Mouse (Mus musculus): ENCODE results near the gene Fxyd5. TPM values are rescaled to one million over a fixed set of nuclear protein-coding genes. Genes with fewer than 3 reads are reported as not detected.

Gene Fxyd5
- polyA plus RNA-seq, 2 experiments, result 10.1 to 20.4 TPM

DNA sequence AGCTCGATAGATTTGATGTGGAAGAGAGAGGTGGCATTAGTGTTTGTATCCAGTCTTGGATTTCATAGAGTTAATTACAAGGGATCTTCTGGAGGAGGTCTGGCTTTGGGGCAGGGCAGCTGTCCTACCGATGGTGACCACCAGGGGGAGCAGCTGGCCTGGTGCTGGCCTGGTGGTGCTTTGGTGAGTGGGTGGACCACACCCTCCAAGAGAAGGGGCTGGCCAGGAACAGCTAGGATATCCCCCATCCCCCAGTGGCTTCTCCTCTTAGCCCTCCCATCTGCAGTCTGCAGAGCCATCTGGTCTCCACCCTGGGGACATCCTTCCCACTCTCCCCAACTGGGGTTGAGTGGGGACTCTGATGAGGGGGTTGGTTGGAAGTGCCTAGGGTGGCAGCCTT lies 16.8 kb upstream of the Fxyd5 start, which contains the start of gene Lgi4:
Lgi4 (plus strand) TSS at position 235 of the 400 bp plus-strand sequence.
- Histone ChIP-seq H3K27me3 (ENCODE audit: control insufficient read depth, insufficient read depth, low read length) (no peaks in the 10 kb centered on the region), H3K9ac (replicated peaks) (no peak within 1 kb of the TSS), H3K36me3 (replicated peaks; ENCODE audit: control insufficient read depth, insufficient read depth, low read depth) (no peaks in the 10 kb centered on the region), H3K9me3 (ENCODE audit: control insufficient read depth, low read length) (no peaks in the 10 kb centered on the region), H3K27ac (no peak within 1 kb of the TSS), H3K4me1 (replicated peaks; ENCODE audit: control insufficient read depth in 2 of 2, insufficient read depth in 2 of 2, low read length in 1 of 2) (peaks cover 0 to 7% of the 10 kb centered on the region in 2 experiments; a peak in 1 of 4 replicates), H3K4me2 (ENCODE audit: low read depth) (no peak within 1 kb of the TSS), H3K4me3 (ENCODE audit: insufficient read depth in 1 of 2, low read depth in 2 of 2, low read length in 2 of 2) (no peak within 1 kb of the TSS)
- ATAC-seq (ENCODE audit: insufficient read depth) (0 out of 2 replicates have a peak, but pooled peaks have one; percentile 8), DNase-seq (ENCODE audit: low read depth in 3 of 3, low spot score in 3 of 3) (no peak)
- WGBS (ENCODE audit: insufficient replicate concordance), result 0% methylated on average over 2 of the region's 2 CpGs
- TF ChIP-seq CTCF (IDR thresholded peaks at IDR 0.05; ENCODE audit: low read depth), result peak; percentile 97
- TF ChIP-seq EP300 (IDR thresholded peaks at IDR 0.05; ENCODE audit: low read depth), result no peak

- no peak overlapping the region for H3K9ac ChIP-seq (replicated peaks)
- H3K4me3 ChIP-seq (ENCODE audit: insufficient read depth in 1 of 2, low read depth in 2 of 2, low read length in 2 of 2), result no peak overlapping the region
- TF ChIP-seq CTCF (IDR thresholded peaks at IDR 0.05; ENCODE audit: low read depth) (no peak), EP300 (IDR thresholded peaks at IDR 0.05; ENCODE audit: low read depth) (no peak)
- no peaks in the 10 kb centered on the region for H3K9me3 ChIP-seq (ENCODE audit: control insufficient read depth, low read length)
- peaks cover 0 to 7% of the 10 kb centered on the region in 2 experiments; a peak in 1 of 4 replicates for H3K4me1 ChIP-seq (replicated peaks; ENCODE audit: control insufficient read depth in 2 of 2, insufficient read depth in 2 of 2, low read length in 1 of 2)
- H3K4me2 ChIP-seq (ENCODE audit: low read depth), result no peak overlapping the region
- WGBS (ENCODE audit: insufficient replicate concordance), result 62% methylated on average over 6 of the region's 6 CpGs
- H3K36me3 ChIP-seq (replicated peaks; ENCODE audit: control insufficient read depth, insufficient read depth, low read depth), result no peaks in the 10 kb centered on the region
- DNase-seq (ENCODE audit: low read depth in 3 of 3, low spot score in 3 of 3) (no peak), ATAC-seq (ENCODE audit: insufficient read depth) (no peak)
- peaks cover 2% of the 10 kb centered on the region for H3K27me3 ChIP-seq (ENCODE audit: control insufficient read depth, insufficient read depth, low read length)
- no peak overlapping the region for H3K27ac ChIP-seq
Observed at GRCm38 (mm10) chr7:31058211-31058610, 15.9 kb upstream of the Fxyd5 start.

DNA sequence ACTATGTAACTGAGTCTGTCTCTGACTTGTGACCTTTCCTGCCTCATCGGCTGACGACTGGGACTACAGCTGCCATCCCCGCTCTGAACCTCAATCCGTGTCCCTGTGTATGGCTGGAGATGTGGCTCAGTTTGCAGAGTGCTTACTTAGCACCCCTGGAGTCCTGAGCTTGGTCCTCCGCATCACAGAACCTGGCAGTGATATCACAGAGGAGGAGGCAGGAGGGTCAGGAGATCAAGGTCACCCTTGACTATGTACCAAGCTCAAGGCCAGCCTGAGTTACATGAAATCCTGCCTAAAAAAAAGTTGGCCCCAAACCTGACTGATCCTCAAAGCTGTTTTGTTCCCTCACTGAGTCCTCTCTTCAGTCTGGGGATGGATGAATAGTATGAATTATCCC lies 15.4 kb upstream of the Fxyd5 start:
- Histone ChIP-seq H3K9ac (replicated peaks) (no peak overlapping the region), H3K9me3 (ENCODE audit: control insufficient read depth, low read length) (no peaks in the 10 kb centered on the region), H3K27ac (no peak overlapping the region), H3K4me2 (ENCODE audit: low read depth) (no peak overlapping the region), H3K4me3 (ENCODE audit: insufficient read depth in 1 of 2, low read depth in 2 of 2, low read length in 2 of 2) (no peak overlapping the region), H3K4me1 (replicated peaks; ENCODE audit: control insufficient read depth in 2 of 2, insufficient read depth in 2 of 2, low read length in 1 of 2) (peaks cover 0 to 7% of the 10 kb centered on the region in 2 experiments; a peak in 1 of 4 replicates), H3K27me3 (ENCODE audit: control insufficient read depth, insufficient read depth, low read length) (peaks cover 6% of the 10 kb centered on the region), H3K36me3 (replicated peaks; ENCODE audit: control insufficient read depth, insufficient read depth, low read depth) (no peaks in the 10 kb centered on the region)
- DNase-seq (ENCODE audit: low read depth in 3 of 3, low spot score in 3 of 3), result no peak
- 50% methylated on average over 5 of the region's 5 CpGs for WGBS (ENCODE audit: insufficient replicate concordance)
- ATAC-seq (ENCODE audit: insufficient read depth), result no peak
- TF ChIP-seq CTCF (IDR thresholded peaks at IDR 0.05; ENCODE audit: low read depth) (no peak), EP300 (IDR thresholded peaks at IDR 0.05; ENCODE audit: low read depth) (no peak)

GRCm38 (mm10) chr7:31057071-31057470 lies 14.8 kb upstream of the Fxyd5 start, which contains the start of gene Fxyd1:
TSS of gene Fxyd1 (minus strand) at chr7:31057199.
- Histone ChIP-seq H3K4me2 (ENCODE audit: low read depth) (no peak within 1 kb of the TSS), H3K4me3 (ENCODE audit: insufficient read depth in 1 of 2, low read depth in 2 of 2, low read length in 2 of 2) (no peak within 1 kb of the TSS), H3K9me3 (ENCODE audit: control insufficient read depth, low read length) (no peaks in the 10 kb centered on the region), H3K9ac (replicated peaks) (no peak within 1 kb of the TSS), H3K27ac (no peak within 1 kb of the TSS), H3K27me3 (ENCODE audit: control insufficient read depth, insufficient read depth, low read length) (peaks cover 12% of the 10 kb centered on the region), H3K36me3 (replicated peaks; ENCODE audit: control insufficient read depth, insufficient read depth, low read depth) (no peaks in the 10 kb centered on the region), H3K4me1 (replicated peaks; ENCODE audit: control insufficient read depth in 2 of 2, insufficient read depth in 2 of 2, low read length in 1 of 2) (peaks cover 0 to 7% of the 10 kb centered on the region in 2 experiments; a peak in 1 of 4 replicates)
- DNase-seq (ENCODE audit: low read depth in 3 of 3, low spot score in 3 of 3) (no peak), ATAC-seq (ENCODE audit: insufficient read depth) (no peak)
- WGBS (ENCODE audit: insufficient replicate concordance), result 53% methylated on average over 2 of the region's 2 CpGs
- TF ChIP-seq CTCF (IDR thresholded peaks at IDR 0.05; ENCODE audit: low read depth), result no peak
- no peak for TF ChIP-seq EP300 (IDR thresholded peaks at IDR 0.05; ENCODE audit: low read depth)

GRCm38 (mm10) chr7:31056448-31056847 lies 14.2 kb upstream of the Fxyd5 start:
- Histone ChIP-seq H3K9ac (replicated peaks) (no peak overlapping the region), H3K4me2 (ENCODE audit: low read depth) (no peak overlapping the region), H3K27ac (no peak overlapping the region), H3K27me3 (ENCODE audit: control insufficient read depth, insufficient read depth, low read length) (peaks cover 19% of the 10 kb centered on the region), H3K4me3 (ENCODE audit: insufficient read depth in 1 of 2, low read depth in 2 of 2, low read length in 2 of 2) (no peak overlapping the region), H3K36me3 (replicated peaks; ENCODE audit: control insufficient read depth, insufficient read depth, low read depth) (no peaks in the 10 kb centered on the region), H3K4me1 (replicated peaks; ENCODE audit: control insufficient read depth in 2 of 2, insufficient read depth in 2 of 2, low read length in 1 of 2) (peaks cover 0 to 7% of the 10 kb centered on the region in 2 experiments; a peak in 1 of 4 replicates), H3K9me3 (ENCODE audit: control insufficient read depth, low read length) (no peaks in the 10 kb centered on the region)
- ATAC-seq (ENCODE audit: insufficient read depth) (no peak), DNase-seq (ENCODE audit: low read depth in 3 of 3, low spot score in 3 of 3) (no peak)
- 52% methylated on average over 7 of the region's 7 CpGs for WGBS (ENCODE audit: insufficient replicate concordance)
- TF ChIP-seq CTCF (IDR thresholded peaks at IDR 0.05; ENCODE audit: low read depth) (no peak), EP300 (IDR thresholded peaks at IDR 0.05; ENCODE audit: low read depth) (no peak)
